Mouse (Mus musculus) lung, adult 2 months (tissue): ENCODE data around the gene Mrps16.

Source experiments
- CTCF ChIP-seq: fragments of 200-500 bp; IDR thresholded peaks from 2 replicates; pipeline ENCODE4 v1.5.1; 2011; ENCODE audit warnings: mild to moderate bottlenecking, low read length, control low read depth; ENCODE audit not compliant: insufficient read depth
- POLR2A ChIP-seq: fragments of 200-500 bp; IDR thresholded peaks from 2 replicates; pipeline ENCODE4 v1.6.1; 2011; ENCODE audit warnings: low read depth, mild to moderate bottlenecking, control low read depth, low read length, borderline replicate concordance; ENCODE audit errors: extremely low read depth

- TF ChIP-seq CTCF (no peak), POLR2A (no peak)
Observed at GRCm38 (mm10) chr14:20392326-20392725, 1.1 kb downstream of the Mrps16 start.
